Mouse (Mus musculus) lung, adult 18-20 months (tissue): ENCODE data around the gene Gap43.
"Not testable (repeated sequence)": the region's sequence is repeated elsewhere in the genome, so short reads cannot be mapped to it uniquely, and the experiment has no call there.

ENCODE experiments used
- DNase-seq, 2 experiments: peaks; one replicate each; pipeline ENCODE4 v3.0.0; 2022; ENCODE audit warnings: mixed read lengths in 2 of 2

The Gap43 gene

DNA sequence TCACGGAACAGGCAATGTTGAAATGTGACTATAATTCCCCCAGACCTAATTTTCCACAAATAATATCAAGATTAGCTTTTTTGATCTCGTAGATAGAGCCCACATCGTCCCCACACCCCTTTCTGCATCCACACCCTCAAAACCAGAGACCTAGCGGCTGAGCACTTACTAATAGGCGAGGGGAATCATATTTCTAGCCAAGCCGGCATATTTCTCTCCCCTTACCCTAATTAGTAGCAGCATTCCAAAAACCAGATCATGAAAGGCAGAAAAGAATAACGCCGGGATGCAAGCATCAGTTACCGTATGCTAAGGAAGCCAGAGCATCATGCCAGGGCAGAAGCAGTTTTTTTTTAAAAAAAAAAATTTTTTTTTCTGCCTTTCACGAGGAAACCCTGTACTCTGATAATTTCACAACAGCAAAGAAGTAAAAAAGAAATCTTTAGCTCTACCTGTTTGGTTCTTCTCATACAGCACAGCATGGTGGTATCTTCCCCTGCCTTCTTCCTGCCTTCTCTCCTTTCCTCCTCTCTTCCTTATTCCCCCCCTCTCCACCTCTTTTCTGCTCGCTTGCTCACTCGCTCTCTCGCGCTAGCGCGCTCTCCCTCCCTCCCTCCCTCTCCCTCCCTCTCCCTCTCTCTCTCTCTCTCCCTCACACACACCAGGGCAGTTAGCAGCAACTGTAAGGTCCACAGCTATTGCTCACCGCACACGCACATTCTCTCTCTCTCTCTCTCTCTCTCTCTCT lies at the start of gene Gap43:
Gene Gap43, minus strand, starts transcription at position 631 of the 748 bp plus-strand sequence.
- DNase-seq, result no peak

DNA sequence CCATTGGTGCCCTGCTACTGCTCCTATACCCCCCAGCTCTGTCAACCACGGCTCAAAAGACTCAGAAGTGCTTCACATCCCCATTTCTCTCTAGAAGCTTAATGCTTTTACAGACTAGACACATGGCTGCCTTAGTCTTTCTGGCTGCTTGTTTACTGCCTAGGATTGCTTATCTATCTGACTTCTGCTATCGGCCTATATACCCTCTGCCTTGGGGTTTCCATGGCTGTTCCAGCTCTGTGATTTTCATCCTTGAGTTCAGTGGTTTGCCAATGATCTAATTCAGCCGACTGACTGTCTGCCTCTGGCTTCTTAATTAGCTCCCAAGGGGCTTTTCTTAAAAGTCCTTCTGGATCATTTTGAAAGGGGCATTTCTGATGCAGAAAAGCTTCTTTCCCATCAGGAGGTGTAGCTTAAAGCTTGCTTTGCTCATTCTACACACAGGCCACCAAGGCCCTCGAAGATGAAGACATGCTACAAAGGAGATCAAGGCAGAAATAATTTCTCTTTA lies 40.9 kb upstream of the Gap43 start:
- no peak for DNase-seq

- DNase-seq, result no peak
Measured at GRCm38 (mm10) chr16:42380641-42381040, 40.2 kb upstream of the Gap43 start.

DNA sequence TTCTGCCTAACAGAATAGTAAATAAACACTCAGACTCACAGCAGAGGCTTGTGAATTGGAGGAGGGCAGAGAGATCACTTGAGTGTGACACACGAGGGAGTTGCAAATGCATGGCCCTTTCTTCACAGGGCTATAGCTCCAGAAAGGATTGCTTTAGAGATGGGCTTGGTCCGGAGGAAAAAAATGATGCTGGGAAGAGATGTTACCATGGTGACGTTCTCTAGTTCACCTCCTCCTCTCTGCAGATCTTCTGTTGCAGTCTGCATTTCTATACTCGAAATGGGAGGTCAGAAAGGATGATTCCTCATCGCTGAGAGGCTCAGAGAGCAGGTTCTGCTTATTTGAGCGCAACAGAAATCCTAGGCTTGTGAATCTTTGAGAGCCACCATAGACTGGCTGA lies 29.7 kb upstream of the Gap43 start:
- DNase-seq, result no peak

- DNase-seq, result no peak
Measured at GRCm38 (mm10) chr16:42369346-42369745, 28.9 kb upstream of the Gap43 start.

- DNase-seq, result no peak
Measured at GRCm38 (mm10) chr16:42360061-42360460, 19.6 kb upstream of the Gap43 start.

GRCm38 (mm10) chr16:42358058-42358457 lies 17.6 kb upstream of the Gap43 start:
- no peak for DNase-seq

DNA sequence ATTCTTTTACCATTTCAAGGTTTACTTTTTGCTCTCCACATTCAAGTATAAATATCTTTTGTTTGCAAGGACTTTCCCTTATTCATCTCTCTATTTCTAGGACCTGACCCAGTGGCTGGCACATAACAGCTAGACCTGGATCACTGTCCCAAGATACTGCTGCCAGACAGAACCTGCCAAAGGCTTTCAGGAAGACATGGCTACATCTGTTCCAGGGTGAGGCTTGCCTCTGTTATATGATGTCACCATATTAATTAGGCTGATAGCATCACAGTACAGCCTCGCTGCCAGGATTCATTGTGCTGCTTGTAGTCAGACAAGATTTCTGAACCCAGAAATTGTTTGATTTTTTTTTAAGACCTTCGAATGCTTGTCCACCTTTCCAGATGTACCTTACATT lies 9.6 kb upstream of the Gap43 start:
- DNase-seq, result no peak

DNA sequence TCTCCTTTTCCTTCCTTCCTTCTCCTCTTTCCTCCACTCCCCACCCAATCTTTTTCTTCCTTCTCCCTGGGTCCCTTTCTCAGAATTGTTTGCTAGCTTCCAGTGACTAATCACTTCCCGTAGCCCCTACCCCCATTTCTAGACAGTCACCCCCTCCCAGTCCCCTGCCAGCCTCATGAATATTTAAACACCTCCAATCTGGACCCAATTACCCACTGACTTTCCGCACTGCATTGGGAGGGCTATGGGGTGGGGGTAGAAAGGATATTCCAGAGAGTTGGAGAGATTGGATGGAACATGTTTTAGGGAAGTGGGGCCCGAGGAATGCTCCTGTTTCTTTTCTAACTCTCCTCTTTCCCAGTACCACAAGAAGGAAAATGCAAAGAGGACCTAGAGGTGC lies 414 bp upstream of the Gap43 start:
- not testable (repeated sequence) for DNase-seq

DNA sequence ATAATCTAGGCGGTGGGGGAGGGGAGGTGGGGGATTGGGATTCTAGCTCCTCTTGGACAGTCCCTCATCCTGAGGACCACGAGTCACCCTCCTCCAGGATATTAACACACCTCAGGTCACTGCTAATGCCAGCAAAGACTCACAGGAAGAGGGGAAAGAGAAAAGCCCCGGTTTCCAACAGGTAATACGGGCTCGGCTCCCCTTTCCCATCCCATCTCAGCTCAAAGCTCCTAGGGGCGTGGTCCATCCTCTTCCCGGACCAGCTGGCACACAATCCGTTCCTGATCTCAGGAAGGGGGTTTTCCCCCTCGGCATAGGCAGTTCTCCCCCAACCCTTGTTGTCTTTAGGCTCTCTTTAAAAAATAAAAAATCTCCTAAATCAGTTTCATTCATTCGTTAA lies 939 bp downstream of the Gap43 start:
- no peak for DNase-seq

GRCm38 (mm10) chr16:42338987-42339386 lies 1.5 kb downstream of the Gap43 start:
- DNase-seq, result no peak

GRCm38 (mm10) chr16:42338342-42338741 lies 2.1 kb downstream of the Gap43 start:
- no peak for DNase-seq

DNA sequence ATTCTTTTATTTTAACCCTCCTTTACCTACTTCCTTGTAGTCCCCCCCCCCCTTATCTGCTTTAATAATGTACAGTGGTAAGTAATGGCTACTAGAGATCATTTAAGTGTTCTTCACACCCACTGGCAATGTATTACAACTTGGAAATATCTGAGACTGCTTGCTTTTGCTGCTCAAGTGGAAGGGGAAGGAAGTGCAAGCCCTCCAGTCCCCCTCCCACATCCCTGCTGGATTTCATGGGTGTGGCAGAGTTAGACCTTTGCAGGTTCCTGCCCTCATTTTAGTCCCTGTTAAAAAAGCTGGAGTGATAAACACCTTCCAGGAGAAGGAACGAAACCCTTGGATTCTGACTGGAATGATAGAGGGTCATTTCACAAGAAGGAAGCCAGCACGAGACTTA lies 2.8 kb downstream of the Gap43 start:
- no peak for DNase-seq

GRCm38 (mm10) chr16:42336610-42337009 lies 3.8 kb downstream of the Gap43 start:
- DNase-seq, result no peak

DNA sequence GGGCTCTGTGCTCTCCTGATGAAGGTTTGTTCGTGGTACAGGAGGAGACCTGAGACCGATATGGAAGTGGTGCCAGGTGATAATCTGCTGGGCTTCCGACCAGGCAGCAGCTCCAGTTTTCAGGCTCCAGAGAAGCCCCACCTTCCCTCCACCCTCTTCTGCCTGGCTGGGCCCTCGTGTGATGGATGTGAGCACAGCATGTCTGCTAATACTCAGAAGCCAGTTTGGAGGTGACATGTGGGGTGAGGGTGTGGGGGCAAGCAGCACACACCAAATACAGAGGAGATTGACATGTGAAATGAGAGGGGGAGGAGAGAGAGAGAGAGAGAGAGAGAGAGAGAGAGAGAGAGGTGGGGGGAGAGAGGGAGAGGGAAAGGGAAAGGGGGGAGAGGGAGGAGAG lies 8.1 kb downstream of the Gap43 start:
- DNase-seq, result no peak

DNA sequence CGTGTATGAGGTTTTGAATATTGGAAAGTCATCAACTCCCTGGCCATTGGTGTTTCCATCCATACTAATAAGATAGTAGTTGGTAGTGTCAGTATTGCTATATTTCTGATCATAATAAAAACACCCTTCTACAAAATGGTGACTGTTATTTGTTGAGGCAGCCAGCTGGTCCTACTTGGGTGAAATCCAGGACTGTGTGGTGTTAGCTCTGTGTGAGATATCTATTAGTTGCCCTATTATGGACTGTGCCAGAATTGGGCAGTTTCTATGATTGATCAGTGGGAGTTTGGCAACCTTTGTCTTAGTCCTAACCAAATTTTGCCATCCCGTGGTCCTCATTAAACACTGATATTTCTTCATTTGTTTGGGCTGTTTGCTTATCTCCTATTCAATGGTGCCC lies 14.3 kb downstream of the Gap43 start:
- DNase-seq, result no peak

GRCm38 (mm10) chr16:42325536-42325935 lies 14.9 kb downstream of the Gap43 start:
- no peak for DNase-seq

DNA sequence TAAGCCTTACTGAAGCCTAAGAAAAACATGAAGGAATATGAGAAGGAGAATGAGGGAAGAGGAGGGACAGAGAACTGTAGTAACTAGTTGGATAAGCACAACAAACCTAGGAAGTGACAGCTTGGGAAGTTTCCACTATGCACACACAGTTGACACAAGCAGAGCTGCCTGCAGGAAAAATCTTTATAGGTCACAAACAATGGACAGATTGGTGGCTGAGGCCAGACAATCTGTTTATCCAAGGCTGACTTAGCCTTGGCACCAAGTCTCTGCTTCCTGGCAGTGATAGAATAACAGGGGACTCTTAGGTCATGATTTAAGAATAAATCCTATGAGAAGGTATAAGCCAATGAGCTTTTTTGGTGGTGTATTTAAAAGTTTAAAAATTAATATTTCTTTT lies 20.6 kb downstream of the Gap43 start:
- DNase-seq, result peak; percentile 8 to 37

DNA sequence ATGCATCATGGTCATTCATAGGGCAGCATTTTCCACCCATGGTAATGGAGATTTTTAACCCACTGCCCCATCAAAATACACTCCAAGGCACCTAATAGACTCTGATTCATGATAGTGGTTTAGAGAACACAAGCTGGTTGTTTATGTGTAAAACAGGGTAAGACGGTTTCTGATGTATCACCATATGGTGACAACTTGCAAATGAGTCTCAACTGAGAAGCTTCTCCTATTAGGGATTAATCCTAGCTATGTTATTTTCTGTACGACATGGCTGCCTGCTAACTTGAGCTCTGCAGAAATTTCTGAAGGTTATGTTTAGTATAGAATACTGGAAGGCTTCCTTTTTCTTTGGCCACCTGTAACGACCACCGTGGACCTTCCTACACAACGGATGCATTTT lies 21.1 kb downstream of the Gap43 start:
- DNase-seq, result no peak

- DNase-seq, result no peak
Measured at GRCm38 (mm10) chr16:42312125-42312524, 28.3 kb downstream of the Gap43 start.

DNA sequence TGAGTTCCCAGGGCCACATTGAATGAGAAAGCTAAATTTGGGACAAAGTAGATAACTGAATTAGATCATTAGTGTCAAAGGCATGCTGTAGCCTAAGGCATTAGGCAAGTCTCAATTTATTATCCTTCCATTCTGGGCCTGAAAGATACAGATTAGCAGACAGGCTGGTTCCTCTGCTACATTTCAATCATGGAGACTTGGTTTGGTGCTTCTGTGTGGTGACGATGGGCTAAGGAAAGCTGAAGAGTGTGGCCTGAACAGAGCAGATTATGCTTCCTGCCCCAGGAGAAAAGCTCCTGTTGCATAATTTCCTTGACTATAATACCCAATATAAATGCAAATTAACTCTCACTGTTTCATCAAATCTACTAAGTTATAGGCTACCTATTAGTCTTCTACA lies 31.7 kb downstream of the Gap43 start:
- no peak for DNase-seq

DNA sequence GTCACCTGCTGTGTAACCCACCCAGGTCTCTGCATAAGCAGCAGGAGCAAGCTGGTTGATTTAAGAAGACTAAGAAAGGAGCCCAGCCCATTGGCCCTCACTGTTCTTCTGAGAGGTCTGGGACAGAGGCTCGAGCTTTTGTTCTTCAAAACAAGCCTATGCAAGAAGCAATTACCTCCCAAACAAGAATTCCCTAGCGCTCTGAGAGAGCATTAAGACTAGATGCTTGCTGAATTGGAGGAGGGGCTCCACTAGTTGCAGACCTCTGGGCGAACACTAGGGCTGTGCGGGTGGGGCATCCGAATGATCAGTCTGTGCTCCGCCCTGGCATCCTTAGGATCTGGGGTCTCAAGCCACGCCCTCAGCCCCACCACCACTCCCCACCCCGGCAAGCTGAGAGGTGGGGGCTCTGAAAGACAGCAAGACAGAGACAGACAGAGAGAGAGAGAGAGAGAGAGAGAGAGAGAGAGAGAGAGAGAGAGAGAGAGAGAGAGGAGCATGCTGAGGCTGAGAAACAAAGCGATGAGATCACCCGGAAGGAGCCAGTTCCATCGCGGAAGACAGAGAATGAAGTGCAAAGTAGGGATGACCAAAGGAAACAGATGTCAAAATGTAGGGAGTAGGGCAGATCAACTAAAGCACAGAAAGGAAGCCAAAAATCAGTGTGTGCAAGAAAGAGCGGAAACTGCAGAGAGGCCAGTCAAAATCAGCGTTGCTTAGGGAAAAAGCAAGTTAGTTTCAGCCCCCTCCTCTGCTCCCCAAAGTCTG lies 34.3 kb downstream of the Gap43 start:
- DNase-seq, result peak in 1 of 2 experiments; percentile 2

DNA sequence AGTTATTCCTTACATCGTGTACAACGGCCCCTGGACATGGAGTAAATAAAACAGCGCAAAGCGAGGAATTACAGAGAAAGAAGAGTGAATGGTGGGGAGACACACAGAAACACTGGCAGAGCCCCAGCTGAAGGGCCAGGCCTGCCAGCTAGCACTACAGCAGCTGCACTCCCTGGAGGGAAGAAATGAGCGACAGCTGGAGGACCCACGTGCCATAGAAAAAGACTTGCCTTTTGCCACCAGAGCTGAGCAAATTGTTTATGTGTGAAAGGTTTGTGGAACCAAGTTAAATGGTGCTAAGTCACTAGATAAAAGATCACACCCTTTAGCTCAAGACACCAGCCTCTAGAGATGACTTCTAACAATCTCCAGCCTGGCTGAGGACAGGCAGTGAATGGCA lies 37.0 kb downstream of the Gap43 start:
- DNase-seq, result no peak

DNA sequence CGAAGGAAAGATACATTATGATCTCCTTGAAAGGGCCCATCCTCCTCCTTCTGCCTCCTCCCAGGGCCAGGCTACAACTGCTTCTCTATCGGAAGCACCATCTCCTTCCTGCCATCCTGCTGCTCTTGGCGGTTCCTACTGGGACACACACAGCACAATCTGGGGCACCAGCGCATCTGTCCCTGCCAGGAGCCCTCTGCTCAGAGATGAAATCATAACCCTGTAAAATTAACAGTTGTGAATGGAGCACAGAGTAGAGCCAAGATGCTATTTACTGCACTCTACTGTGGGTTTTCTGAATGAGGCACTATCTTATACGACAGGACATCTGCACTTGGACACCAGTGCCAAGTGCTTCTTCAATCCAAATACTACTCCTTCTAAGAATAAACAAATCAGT lies 46.0 kb downstream of the Gap43 start:
- no peak for DNase-seq
